Mouse (Mus musculus): ENCODE data around the gene Cdk10.
"Not testable (repeated sequence)": the region's sequence is repeated elsewhere in the genome, so short reads cannot be mapped to it uniquely, and the experiment has no call there.

Gene Cdk10

DNA sequence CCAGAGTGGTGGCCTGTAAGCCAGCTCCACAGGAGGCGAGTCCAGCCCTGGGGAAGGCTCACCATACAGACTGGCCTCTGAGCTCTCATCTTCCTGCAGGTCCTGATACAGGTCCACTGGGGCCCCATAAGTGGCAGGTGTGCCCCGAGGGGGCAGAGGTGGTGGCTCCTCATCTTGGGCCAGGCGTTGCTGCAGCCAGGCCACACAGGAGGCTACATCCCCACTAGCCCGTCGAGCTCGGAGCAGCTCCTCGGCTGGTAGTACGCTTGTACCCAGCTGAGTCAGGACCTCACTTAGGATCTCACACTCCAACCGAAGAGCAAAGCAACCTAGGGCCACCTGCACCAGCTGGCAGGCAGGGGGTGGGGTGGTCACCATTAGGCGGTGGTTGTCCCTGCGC lies 9.1 kb downstream of the Cdk10 start:
- no peak for DNase-seq

DNA sequence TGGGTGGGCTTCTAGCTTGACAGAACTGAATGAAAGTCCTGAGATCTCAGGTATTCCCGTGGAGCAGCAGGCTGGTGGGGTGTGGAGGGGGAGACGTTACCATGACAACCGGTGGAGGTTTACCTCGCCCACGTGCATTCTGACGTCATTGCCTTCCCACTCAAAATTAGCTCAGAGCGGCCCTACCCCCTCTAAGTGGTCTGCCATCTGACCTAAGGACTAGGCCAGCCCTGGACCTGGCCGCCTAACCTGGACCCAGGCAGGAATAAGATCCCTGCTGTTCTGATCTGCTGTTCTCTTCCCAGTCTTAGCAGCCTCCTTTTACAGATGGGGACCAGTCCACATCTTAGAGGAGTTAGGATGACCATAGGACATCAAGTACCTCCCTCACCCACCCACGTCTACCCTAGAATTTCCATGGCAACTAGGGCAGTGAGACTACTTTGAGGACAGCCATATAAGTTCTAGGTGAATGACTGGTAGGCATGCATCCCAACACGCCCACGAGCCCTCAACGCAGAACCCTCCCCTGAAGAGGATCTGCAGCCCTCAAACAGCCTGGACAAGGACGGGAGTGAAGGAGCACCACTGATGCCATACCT lies 10.4 kb downstream of the Cdk10 start:
- DNase-seq, result peak; percentile 44

DNA sequence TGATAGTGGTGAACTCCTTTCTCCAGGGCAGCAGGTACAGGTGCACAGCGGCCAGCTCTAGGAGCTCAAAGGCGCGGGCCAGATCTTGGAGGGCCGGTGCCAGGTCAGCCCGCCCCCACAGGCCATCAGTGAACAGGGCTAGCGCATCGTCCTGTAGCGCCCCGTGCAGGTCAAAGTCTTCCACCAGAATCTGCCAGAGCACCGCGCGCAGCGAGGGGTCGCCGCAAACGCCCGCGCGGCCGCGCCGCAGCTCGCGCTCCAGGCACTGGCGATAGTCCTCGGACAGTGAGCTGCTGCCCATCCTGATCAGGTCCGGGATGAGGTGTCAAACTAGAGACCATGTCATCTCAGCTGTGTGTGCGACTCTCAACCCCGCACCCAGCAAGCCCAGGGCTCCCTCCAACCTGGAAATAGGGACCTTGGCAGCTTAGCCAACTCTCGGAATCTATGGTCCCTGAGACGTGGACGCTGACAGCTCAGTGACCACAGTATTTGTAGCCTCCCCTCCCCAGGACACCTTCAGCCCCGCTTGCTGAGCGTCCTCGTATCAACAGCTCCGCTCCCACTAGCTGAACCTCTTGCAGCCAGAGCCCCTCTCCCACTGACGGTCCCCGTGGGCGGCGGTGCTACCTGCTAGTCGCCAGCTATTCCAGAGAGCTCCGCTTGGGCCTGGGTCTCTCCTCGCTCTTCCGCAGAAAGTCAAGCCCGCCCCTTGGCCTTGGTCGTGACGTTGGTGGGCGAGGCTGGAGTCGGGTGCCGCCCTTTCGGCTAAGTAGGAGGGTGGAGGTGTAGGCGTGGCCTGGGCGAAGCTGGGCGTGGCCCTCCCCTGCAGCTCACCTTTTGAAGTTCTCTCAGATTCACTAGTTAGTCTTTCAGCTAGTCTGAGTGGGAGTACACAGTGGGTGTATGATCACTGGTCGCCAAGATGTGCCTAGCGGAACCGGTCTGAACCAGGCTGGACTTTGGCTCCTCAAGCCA lies 11.2 kb downstream of the Cdk10 start, which contains the start of gene Spata2l:
TSS of gene Spata2l (minus strand) at position 714 of the 978 bp plus-strand sequence.
- DNase-seq, result peak; percentile 89

DNA sequence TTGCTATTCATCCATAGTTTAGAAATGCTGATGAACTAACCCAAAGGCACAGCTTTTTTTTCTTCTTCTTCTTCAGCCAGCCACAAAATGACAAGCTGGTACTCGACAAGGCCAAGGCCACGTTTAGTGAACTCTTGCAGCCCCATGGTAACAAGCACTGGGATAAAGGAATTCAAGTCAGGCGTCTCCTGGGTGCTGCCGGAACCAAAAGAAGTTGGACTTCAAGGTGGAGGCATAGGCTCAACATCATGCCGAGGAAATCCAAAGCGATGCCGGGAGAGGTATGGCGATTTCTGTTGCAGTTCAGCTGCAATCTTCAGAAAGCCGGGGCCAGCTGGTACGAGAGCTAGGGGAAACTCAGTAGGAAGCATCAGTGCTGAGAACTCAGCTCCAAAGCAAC lies 14.8 kb downstream of the Cdk10 start:
- no peak for DNase-seq

DNA sequence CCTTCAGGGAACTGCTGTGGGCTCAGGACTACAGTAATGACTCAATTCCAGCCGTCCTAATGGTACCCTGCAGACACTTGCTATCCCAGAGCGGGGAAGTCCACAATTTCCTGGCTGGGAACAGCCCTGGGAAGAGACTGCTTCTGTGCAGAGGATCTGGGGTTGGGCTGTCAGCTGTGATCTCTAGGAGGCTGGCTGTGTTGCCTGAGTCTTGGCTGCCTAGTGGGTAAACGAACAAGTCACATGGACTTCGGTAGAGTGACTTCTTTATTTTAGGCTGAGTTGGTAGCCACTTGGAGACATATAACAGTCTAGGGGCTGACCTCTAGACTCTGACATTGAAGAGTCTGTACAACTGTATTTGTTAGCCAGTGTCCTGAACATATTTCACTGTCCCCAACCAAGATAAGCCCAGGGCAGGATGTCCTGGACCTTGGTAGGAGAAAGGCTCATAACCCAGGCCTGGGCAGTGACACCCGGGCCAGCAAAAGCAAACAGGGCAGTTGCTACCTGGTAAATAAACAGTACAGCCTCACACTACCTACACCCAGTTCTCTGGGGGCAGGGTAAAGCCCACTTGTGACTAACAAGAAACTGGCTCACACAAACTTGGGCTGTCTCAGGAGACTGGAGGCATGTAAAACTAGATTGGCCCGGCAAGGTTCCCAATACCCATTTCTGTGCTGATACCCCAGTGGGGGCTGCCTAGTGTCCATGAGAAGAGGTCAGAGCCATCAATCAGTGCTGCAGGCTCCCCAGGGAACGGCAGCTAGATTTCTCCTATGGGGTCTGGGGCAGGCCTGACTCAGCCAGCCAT lies 17.7 kb downstream of the Cdk10 start:
- DNase-seq, result no peak

DNA sequence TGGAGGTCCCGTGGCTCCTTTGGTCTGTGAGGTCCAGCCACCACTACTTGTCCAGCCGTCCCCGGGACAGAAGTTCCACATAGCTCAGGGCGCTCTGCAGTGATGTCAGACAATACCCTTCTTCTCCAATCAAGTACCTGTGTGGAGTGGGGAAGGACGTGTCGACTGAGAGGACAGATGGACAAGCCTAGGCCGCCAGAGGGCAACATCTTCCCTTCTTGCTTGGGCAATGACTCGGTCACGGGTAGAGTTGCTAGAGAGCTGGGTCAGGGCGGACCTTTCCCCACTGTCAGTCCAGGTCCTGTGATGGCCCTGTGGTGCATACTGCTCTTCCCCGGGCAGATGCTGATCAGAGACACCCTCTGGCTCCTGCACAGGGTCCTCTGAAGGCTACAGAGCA lies 18.4 kb downstream of the Cdk10 start:
- no peak for DNase-seq

DNA sequence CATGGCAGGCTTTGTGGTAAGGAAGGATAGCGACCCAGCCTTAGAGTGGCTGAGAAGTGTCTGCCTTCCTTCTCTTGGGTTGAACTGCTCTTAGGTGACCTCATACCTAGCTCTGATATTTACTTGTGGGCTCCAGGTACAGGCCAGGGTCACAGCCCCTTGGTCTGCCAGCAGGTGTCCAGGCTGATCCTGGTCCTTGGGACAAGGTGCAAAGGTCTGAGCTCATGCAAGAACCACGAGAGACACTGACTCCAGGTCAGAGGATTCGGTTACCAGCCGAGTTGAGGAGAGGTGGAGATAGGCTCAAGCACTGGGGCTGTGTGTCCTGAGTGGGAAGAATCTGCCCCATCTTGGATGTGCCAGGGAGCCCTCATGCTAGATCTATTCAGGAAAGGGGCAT lies 19.7 kb downstream of the Cdk10 start:
- no peak for DNase-seq

DNA sequence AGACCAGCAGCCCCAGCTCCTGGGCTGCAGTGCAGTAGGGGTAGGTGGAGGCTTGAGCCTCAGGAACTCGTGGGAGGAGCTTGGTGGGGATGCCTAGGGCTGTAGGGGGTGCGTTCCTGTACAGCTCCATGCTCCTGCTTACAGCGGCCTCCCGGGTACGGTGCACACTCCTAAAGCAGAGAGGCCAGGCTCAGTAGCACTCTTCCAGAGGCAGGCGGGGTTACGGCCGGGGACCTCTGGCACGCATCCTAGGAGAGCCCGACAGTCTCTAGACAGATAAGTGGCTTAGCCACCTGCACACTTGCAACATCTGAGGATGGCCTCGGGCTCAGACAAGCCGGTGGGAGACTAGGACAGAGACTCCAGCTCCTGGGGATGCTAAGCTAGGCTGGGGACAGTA lies 20.9 kb downstream of the Cdk10 start:
- DNase-seq, result no peak

DNA sequence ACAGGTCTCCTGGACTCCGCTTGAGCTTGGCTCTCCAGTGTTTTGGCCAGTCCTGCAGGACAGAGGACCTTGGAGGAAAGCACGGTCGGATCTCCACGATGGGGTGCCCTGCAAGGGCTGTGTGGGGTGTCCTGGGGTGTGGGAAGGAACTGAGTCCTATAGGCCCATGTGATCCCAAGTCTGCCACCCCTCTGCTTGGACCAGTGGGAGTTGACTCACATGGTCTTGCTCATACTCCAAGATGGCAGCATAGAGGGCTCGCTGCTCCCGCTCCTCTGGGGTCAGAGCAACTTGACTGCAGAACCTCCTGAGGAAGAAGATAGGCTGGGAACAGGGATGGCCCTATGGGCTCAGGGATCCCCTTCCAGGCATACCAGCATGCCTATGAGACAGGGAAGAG lies 23.1 kb downstream of the Cdk10 start:
- no peak for DNase-seq

DNA sequence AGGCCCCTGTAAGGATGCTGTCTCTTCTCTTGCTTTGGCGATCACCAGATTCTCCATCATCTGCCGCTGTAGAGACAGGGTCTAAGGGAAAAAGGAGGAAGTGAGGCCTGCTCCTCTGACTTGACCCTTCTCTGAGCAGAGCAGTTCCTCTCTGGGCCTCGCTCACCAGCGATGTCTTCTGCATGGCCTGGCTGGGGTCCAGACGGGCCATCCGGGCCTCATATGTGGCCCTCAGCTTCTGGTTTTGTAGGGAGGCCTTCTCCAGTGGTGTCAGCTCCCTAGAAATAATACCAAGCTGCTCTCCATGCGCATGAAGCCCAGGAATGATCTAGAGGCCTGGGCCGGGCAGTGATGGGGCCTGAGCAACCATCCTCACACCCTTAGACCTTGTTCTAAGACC lies 24.0 kb downstream of the Cdk10 start:
- no peak for DNase-seq

DNA sequence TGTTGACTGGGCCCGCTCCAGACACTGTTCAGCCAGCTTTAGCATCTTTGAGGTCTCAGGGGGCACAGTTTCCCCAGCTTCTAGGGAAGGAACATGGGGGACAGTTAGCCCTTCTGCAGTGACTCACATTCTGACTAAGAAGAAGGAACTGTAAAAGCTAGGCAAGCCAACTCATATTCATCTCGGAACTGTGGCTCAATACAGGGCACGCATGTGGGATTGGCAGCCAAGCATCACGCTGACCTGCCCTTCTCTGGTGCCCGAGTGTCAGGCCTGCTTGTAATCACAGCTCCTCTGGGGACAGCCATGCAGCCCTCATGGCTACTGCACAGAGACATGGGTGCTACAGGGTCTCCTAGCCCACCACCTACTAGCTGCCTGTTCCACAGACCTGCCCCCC lies 26.3 kb downstream of the Cdk10 start:
- no peak for DNase-seq

DNA sequence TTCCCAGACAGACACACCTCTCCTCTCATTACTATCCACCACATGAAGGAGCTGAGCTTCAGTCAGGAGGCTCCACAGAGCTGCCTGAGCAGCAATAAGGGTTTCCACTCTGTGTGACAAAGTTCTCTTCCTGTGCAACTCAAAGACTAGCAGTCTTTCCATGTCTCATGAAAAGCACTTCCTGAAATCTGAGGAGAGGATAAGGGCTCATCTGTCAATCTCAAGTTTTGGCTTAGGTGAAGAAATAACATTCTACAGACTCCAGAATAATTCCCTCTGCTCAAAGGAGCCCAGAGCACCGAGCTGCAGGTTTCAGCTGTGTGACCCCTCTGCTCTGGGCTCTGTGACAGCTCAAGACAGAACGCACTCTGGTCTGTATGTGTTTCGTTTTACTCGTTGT lies 28.3 kb downstream of the Cdk10 start:
- no peak for DNase-seq

DNA sequence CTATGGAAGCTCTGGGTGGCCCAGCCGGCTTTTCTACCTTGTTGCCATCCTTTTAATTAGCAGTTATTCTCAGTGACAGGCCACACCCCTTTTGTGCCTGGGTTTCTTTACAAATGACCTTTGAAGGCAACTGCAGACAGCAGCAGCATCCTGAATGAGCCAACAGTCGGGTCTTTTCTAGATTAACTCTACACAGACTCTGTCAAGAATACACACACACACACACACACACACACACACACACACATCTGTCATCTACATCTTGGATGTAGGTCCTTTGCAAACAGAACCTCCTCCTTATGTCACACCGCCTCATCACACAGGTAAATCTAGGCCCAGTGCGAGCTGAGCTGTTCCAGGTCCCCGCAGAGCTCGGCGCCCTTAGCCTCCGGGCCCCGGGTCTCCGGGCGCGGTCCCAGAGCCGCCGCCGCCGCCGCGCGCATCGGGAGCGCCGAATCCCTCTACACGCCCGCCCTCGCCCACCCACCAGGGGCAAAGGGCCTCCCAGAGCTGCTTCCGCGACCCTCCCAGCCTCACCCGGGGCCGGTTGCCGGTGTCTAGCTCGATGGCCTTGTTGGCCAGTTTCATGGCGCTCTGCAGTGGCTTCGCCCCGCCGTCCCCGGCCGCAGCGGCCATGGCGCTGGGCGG lies 28.9 kb downstream of the Cdk10 start:
- no peak for DNase-seq

DNA sequence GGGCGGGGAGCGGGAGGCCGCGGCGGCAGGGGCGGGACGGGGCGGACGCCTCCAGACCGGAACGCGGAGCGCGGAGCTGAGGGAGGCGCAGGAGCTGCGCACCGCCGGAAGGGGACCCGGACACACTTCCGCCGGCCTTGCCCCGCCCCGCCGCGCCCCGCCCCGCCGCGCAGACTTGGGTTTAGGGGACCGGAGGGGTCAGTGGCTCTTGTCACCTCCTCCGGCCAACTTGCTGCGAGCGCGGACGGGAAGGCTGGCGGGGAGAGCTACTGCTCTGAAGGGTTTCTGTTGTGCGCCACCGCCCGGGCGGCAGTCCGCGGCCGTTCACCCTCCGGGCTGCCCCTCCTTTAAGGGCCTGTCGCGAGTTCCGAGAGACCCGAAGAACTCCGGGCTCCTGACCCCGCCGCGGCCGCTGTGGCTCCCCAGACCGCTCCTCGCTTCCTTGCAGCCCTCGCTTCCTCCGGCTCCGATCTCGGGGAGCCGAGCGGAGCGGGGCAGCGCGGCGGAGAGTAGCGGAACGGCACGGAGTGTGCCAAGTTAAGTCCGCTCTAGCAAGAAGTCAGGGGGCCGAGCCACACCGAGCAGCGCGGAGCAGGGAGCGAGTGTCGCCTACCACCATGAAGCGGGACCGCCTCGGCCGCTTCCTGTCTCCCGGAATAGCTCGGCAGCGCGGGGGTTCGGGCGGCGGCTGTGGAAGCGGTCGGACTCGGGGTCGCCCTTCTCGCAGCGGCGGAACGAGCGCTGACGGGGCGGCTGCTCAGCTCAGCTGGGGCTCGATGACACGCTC lies 29.6 kb downstream of the Cdk10 start, which contains the start of the genes Zfp276 and Vps9d1:
TSS of gene Zfp276 (plus strand) at position 97 of the 787 bp plus-strand sequence.
TSS of gene Vps9d1 (minus strand) at position 250 of the 787 bp plus-strand sequence.
- DNase-seq, result peak; percentile 89

DNA sequence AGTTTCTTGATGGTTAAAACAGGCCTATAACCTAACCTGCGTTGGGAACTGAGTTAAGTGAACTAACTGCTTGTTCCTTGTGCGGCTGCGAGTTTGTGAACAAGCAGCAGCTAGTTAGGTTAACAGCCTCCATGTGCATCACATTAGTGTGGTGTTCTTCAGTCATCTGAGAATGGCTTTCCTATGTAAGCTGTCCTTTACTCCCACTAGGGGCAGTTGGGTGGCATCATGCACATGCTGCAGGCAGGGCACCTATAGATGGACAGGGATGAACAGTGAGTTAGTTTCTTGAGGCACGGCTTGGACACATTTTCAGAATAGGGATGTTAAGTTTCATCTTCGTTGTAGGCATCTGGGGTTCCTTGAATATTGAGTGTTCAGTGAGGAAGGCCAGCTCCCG lies 30.5 kb downstream of the Cdk10 start:
- no peak for DNase-seq

DNA sequence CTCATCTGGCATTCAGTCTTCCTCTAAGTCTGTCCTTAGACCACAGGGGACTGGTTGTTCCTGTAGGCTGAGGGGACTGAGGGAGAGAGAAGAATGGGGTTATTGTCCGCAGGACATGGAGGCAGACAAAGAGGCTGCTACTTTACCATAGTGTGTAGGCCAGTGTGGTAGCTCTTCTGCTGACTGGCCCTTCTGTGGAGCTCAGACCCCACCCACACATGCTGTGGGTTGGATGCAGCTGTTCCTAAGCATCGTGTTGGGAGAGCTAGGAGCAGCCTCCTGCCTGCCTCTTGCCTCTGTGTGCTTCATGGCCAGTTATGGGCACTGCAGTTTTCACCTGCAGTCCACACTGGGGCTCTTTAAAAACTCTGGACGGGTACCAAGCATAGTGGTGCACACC lies 32.5 kb downstream of the Cdk10 start:
- no peak for DNase-seq

DNA sequence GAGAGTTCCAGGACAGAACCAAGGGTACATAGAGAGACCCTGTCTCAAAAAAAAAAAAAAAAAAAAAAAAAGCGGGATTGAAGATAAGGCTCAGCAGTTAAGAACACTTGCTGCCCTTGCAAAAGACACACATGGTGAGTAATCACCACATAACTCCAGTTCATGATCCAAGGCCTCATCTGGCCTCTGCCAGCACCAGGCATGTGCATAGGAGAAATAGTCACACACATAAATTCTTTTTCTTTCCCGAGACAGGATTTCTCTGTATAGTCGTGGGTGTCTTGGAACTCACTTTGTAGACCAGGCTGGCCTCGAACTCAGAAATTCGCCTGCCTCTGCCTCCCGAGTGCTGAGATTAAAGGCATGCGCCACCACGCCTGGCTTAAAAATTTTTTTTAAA lies 33.0 kb downstream of the Cdk10 start:
- DNase-seq, result not testable (repeated sequence)

DNA sequence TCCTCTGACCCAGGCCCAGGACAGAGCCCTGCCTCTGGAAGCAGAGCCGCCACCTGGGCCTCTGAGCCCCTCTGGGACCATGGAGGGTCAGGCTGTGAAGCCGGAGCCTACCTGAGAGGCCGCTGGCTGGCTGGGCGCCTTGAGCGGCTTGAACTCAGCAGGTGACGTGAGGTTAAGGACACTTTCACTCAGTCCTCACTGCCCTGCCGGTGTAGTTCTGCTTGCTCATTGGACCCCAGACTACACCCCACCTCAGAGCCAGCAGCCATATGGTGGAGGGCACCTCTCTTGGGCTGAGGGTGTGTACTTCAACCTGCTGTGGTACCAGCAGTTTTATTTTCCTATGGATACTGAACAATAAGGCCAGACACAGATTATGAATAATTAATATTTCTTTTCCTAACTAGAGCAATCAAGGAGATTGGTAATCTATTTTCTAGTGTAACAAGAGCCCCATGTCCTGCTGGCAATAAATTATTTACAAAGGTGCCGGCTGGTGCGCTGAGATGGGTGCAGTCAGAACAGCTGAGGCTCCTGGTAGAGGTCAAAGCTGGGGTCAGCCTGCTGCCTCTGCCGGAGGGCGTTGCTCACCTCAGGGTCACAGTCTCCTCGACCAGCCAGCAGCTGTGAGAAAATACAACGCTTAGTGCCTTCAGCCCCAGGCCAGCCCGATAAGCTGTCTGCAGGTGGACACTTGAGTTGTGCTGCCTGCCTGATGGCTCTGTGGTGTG lies 43.4 kb downstream of the Cdk10 start:
- no peak for DNase-seq

DNA sequence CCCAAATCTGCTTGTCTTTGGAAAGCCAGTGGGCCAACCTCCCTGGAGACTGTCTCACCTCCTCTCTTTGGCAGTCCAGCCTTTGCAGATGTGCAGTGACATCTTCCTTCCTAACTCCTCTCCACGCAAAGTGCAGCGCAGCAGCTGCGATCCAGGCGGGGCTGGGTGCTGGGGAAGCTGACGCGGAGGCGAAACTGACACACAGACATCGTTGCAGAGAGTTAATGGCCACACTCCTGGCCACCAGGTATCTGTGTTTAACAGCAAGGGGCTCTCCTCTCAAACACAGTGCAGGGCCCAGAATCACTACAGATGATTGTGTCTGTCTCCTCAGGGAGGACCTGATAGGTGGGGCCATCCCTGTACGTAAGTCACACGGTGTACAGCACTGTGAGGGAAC lies 46.5 kb downstream of the Cdk10 start:
- no peak for DNase-seq

DNA sequence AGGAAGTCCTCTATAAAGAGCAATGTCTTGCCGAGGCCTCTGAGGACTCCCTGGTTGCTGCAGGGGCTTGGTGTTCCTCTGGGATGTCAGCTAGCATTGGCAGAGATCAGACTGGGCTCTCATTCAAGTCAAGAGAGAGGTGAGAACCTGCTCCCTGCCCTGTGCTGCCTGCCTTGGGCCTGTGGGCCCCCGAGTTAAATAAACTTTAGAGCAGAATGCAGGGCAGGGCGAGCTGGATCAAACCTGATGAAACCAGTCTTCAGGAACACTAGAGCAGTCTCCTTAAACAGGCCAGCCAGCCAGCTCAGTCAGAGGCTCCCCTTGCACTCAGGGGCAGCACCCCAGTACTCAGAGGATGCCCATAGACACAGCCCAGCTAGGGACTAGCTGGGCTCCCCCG lies 47.3 kb downstream of the Cdk10 start:
- no peak for DNase-seq

DNA sequence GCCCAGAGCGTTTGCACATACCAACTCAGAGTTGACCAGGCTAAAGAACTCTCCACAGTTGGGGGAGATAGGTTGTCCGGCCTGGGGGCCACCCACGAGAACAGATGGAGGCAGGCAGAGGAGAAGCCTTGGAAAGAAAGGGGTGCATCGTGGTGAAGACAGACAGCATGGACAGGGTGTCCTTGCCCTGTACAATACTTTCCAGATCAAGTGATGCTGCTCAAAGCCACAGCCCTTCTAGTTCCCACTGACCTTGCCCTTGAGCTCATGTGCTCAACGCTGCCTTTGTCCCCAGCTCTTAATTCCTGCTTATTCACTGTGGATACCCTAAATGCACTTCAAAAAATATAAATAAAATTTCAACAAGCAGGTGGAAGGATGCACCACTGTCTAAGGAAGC lies 49.8 kb downstream of the Cdk10 start:
- no peak for DNase-seq

Data from retina, postnatal 1 day (tissue).